Mouse (Mus musculus): ENCODE measurements around the gene Il17d. TPM values are rescaled to one million over a fixed set of nuclear protein-coding genes. Genes with fewer than 3 reads are reported as not detected.
A peak's percentile ranks its signal among the peaks of the same experiment; 100 is the strongest.

Il17d gene
- polyA plus RNA-seq (2014; fragmentation: Nextera tagmentation; extraction: Ambion mirVana) = 0.60 and 1.6 TPM in 2 replicates

DNA sequence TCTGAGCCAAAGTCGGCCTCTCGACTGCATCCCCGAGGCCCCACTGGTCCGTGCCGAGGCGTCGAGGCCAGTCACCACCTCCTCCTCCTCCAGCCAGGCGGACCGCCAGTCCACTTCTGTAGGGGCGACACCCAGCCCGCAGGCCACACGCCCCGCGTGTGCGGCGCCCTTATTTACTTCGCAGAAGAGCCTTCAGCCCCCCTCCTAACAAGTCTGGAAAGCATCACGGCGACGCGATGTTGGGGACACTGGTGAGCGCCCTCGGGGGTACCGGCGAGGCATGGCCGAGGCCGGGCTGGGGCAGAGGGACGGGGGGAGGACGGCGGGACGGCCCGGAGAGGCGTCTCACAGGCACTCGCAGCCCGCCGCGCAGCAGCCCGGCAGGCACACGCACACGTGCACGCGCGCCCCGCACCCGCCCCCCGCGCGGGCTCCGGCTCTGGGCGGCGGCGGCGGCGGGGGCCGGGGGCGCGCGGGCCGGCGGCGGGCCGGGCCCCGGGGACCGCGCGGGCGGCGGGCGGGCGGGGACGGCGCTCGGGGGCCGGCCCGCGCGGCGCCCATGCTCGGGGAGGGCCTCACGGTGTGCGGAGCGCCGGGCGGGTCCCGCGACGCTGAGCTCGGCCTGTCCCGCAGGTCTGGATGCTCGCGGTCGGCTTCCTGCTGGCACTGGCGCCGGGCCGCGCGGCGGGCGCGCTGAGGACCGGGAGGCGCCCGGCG is at the start of gene Il17d:
Il17d (plus strand) TSS at position 107 of the 717 bp plus-strand sequence.
- Histone ChIP-seq H3K27me3 (ENCODE audit: control insufficient read depth, insufficient read depth, low read length) (peaks cover 12% of the 10 kb centered on the region), H3K4me1 (ENCODE audit: control insufficient read depth, insufficient read depth, low read length) (no peaks in the 10 kb centered on the region), H3K4me3 (ENCODE audit: low read depth, low read length) (peak within 1 kb of the TSS; percentile 72), H3K9ac (replicated peaks; ENCODE audit: low read length) (peak within 1 kb of the TSS; percentile 58), H3K36me3 (replicated peaks; ENCODE audit: control insufficient read depth, insufficient read depth, low read depth, low read length) (no peaks in the 10 kb centered on the region), H3K9me3 (replicated peaks; ENCODE audit: control insufficient read depth, low read length) (no peaks in the 10 kb centered on the region), H3K27ac (replicated peaks; ENCODE audit: low read depth, low read length) (no peak within 1 kb of the TSS), H3K4me2 (ENCODE audit: low read depth, low read length) (peak within 1 kb of the TSS; percentile 95)
- under 1% methylated on average over 45 of the region's 104 CpGs for WGBS
- peak; percentile 49 for ATAC-seq (replicated peaks; ENCODE audit: insufficient number of reproducible peaks, low FRiP score, low TSS enrichment, low read depth)
- peak; percentile 31 for DNase-seq (ENCODE audit: low spot score)

DNA sequence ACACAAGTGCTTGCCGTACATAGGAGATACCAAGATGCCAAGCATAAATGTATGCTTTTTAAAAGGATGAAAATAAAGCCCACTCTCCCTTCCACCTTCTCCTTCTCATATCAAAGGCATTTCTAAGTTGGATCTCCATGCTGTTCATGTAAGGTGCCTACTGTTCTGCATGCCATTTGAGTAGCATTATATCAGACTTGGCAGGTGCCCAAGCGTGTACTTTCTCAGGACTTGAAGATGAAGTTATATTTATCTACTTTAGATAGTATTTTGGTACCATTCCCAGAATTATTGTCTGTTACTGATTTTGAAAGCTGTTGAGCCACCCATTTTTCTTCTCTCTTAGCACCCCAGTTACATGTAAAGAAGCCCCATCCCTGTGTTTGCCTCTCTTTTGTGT is 49.5 kb upstream of the Il17d start:
- Histone ChIP-seq H3K9ac (replicated peaks; ENCODE audit: low read length) (no peak overlapping the region), H3K27ac (replicated peaks; ENCODE audit: low read depth, low read length) (no peak overlapping the region), H3K4me2 (ENCODE audit: low read depth, low read length) (no peak overlapping the region), H3K36me3 (replicated peaks; ENCODE audit: control insufficient read depth, insufficient read depth, low read depth, low read length) (no peaks in the 10 kb centered on the region), H3K4me1 (ENCODE audit: control insufficient read depth, insufficient read depth, low read length) (no peaks in the 10 kb centered on the region), H3K9me3 (replicated peaks; ENCODE audit: control insufficient read depth, low read length) (no peaks in the 10 kb centered on the region), H3K4me3 (ENCODE audit: low read depth, low read length) (no peak overlapping the region), H3K27me3 (ENCODE audit: control insufficient read depth, insufficient read depth, low read length) (no peaks in the 10 kb centered on the region)
- DNase-seq (ENCODE audit: low spot score) = no peak
- no peak for ATAC-seq (replicated peaks; ENCODE audit: insufficient number of reproducible peaks, low FRiP score, low TSS enrichment, low read depth)
- WGBS = 88% methylated on average over 2 of the region's 2 CpGs

DNA sequence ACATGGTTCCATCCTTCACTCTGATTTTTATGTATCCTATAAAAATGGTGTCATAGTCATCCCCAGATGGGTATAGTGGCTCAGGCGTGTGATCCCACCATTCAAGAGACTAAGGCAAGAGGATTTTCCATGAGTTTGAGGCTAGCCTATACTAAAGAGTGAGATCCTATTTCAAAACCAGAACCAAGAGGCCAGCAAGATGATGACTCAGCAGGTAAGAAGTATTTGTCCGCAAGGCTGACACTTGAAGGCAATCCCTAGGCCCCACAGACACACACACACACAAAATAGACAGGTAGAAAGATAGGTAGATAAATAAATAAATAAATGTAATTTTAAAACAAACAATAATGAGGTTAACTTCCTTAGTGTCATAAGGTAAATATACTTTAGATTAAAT is 42.3 kb upstream of the Il17d start:
- Histone ChIP-seq H3K9ac (replicated peaks; ENCODE audit: low read length) (no peak overlapping the region), H3K27ac (replicated peaks; ENCODE audit: low read depth, low read length) (no peak overlapping the region), H3K4me2 (ENCODE audit: low read depth, low read length) (no peak overlapping the region), H3K27me3 (ENCODE audit: control insufficient read depth, insufficient read depth, low read length) (no peaks in the 10 kb centered on the region), H3K4me1 (ENCODE audit: control insufficient read depth, insufficient read depth, low read length) (no peaks in the 10 kb centered on the region), H3K36me3 (replicated peaks; ENCODE audit: control insufficient read depth, insufficient read depth, low read depth, low read length) (no peaks in the 10 kb centered on the region), H3K9me3 (replicated peaks; ENCODE audit: control insufficient read depth, low read length) (no peaks in the 10 kb centered on the region), H3K4me3 (ENCODE audit: low read depth, low read length) (no peak overlapping the region)
- DNase-seq (ENCODE audit: low spot score) = no peak
- 85% methylated on average over 2 of the region's 2 CpGs for WGBS
- ATAC-seq (replicated peaks; ENCODE audit: insufficient number of reproducible peaks, low FRiP score, low TSS enrichment, low read depth) = no peak

DNA sequence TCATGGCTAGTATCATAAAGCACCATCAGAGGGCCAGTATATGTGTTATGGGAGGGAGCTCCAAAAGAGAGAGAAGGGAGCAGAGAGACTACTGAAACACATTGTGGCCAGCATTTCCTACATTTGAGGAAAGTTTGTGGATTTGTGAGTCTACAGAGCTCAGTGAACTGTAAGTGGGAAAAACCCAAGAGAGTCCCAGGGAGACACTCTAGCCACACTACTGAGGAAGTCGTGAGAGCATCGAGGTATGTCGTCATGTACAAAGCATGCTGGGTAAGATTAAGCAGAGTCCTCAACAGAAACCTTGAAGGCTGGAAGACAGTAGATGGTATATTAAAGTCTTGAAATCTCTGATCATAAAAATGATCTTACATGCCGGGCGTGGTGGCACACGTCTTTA is 40.4 kb upstream of the Il17d start:
- H3K36me3 ChIP-seq (replicated peaks; ENCODE audit: control insufficient read depth, insufficient read depth, low read depth, low read length) = no peaks in the 10 kb centered on the region
- 95% methylated on average over 6 of the region's 6 CpGs for WGBS

DNA sequence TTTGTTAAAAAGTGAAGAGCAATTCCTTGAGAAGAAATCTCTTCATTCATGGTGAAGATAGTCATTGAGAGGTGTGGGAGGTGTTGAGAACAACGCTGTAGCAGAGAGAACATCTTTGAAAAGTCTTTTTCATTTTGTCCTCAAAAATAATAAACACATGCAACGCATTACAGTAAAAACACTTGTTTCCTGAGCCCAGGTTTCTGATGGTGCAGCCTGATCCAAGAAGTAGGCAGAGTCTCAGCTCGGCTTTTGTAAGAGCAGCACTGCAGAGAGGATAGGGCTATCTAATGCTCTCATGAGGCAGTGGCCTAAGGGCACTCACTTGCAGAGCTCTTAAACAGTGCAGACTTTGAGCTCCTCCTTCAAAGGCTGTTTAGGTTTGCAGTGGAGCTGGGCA is 34.9 kb upstream of the Il17d start:
- Histone ChIP-seq H3K27me3 (ENCODE audit: control insufficient read depth, insufficient read depth, low read length) (no peaks in the 10 kb centered on the region), H3K9me3 (replicated peaks; ENCODE audit: control insufficient read depth, low read length) (no peaks in the 10 kb centered on the region), H3K9ac (replicated peaks; ENCODE audit: low read length) (no peak overlapping the region), H3K4me1 (ENCODE audit: control insufficient read depth, insufficient read depth, low read length) (no peaks in the 10 kb centered on the region), H3K4me2 (ENCODE audit: low read depth, low read length) (no peak overlapping the region), H3K4me3 (ENCODE audit: low read depth, low read length) (no peak overlapping the region), H3K36me3 (replicated peaks; ENCODE audit: control insufficient read depth, insufficient read depth, low read depth, low read length) (no peaks in the 10 kb centered on the region), H3K27ac (replicated peaks; ENCODE audit: low read depth, low read length) (no peak overlapping the region)
- WGBS = 59% methylated on average over 3 of the region's 3 CpGs
- no peak for ATAC-seq (replicated peaks; ENCODE audit: insufficient number of reproducible peaks, low FRiP score, low TSS enrichment, low read depth)
- peak; percentile 6 for DNase-seq (ENCODE audit: low spot score)

More for the DNA sequence above, 40.4 kb upstream of the Il17d start:
- no peak overlapping the region for H3K9ac ChIP-seq (replicated peaks; ENCODE audit: low read length)
- H3K4me2 ChIP-seq (ENCODE audit: low read depth, low read length) = no peak overlapping the region
- H3K27me3 ChIP-seq (ENCODE audit: control insufficient read depth, insufficient read depth, low read length) = no peaks in the 10 kb centered on the region
- H3K9me3 ChIP-seq (replicated peaks; ENCODE audit: control insufficient read depth, low read length) = no peaks in the 10 kb centered on the region
- DNase-seq (ENCODE audit: low spot score) = no peak
- no peaks in the 10 kb centered on the region for H3K4me1 ChIP-seq (ENCODE audit: control insufficient read depth, insufficient read depth, low read length)
- no peak overlapping the region for H3K27ac ChIP-seq (replicated peaks; ENCODE audit: low read depth, low read length)
- no peak overlapping the region for H3K4me3 ChIP-seq (ENCODE audit: low read depth, low read length)
- ATAC-seq (replicated peaks; ENCODE audit: insufficient number of reproducible peaks, low FRiP score, low TSS enrichment, low read depth) = no peak

DNA sequence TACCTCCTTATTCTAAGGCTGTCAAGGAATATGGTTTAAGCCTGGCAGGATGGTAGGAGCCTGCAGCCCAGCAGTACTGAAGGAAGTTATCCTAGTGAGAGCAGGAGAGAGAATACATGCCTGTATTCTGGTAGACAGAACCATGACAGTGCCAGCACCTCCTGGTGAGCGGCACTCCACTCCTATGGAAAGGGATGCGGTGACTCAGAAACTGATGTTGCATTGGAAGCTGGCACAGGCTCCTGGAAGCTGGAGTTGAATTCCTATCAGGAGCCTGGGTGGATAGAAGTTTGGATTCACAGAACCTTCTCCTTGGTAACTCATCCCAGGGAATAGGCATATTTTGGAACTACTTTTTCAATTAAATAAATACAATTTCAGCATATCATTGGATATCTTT is 30.7 kb upstream of the Il17d start:
- Histone ChIP-seq H3K36me3 (replicated peaks; ENCODE audit: control insufficient read depth, insufficient read depth, low read depth, low read length) (no peaks in the 10 kb centered on the region), H3K4me1 (ENCODE audit: control insufficient read depth, insufficient read depth, low read length) (no peaks in the 10 kb centered on the region), H3K9ac (replicated peaks; ENCODE audit: low read length) (no peak overlapping the region), H3K4me2 (ENCODE audit: low read depth, low read length) (no peak overlapping the region), H3K27ac (replicated peaks; ENCODE audit: low read depth, low read length) (no peak overlapping the region), H3K4me3 (ENCODE audit: low read depth, low read length) (no peak overlapping the region), H3K27me3 (ENCODE audit: control insufficient read depth, insufficient read depth, low read length) (no peaks in the 10 kb centered on the region), H3K9me3 (replicated peaks; ENCODE audit: control insufficient read depth, low read length) (no peaks in the 10 kb centered on the region)
- DNase-seq (ENCODE audit: low spot score) (no peak), ATAC-seq (replicated peaks; ENCODE audit: insufficient number of reproducible peaks, low FRiP score, low TSS enrichment, low read depth) (no peak)
- 90% methylated on average over 2 of the region's 2 CpGs for WGBS

DNA sequence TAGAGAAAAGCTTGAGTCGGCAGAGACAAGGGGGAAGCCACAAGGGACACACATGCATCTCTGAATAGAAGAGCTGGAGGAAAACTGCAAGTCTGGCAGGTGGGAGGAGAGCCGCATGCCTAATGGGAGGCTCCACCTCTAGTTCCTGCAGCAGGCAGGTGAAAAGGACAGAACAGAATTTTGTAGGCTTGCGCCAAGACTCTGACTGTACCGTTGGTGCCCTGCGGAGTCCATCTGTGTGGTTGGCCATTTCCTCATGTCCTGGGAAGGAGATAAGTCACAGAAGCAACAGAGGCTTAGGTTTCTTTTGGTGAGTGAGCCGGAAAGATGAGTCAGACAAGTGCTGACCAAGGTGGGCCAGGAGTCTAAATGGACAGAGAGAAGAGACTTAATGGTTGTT is 20.8 kb upstream of the Il17d start:
- no peak overlapping the region for H3K9ac ChIP-seq (replicated peaks; ENCODE audit: low read length)
- no peaks in the 10 kb centered on the region for H3K4me1 ChIP-seq (ENCODE audit: control insufficient read depth, insufficient read depth, low read length)
- no peak overlapping the region for H3K27ac ChIP-seq (replicated peaks; ENCODE audit: low read depth, low read length)
- H3K4me2 ChIP-seq (ENCODE audit: low read depth, low read length) = no peak overlapping the region
- WGBS = 81% methylated on average over 6 of the region's 6 CpGs
- DNase-seq (ENCODE audit: low spot score) (no peak), ATAC-seq (replicated peaks; ENCODE audit: insufficient number of reproducible peaks, low FRiP score, low TSS enrichment, low read depth) (no peak)
- H3K36me3 ChIP-seq (replicated peaks; ENCODE audit: control insufficient read depth, insufficient read depth, low read depth, low read length) = no peaks in the 10 kb centered on the region
- no peaks in the 10 kb centered on the region for H3K27me3 ChIP-seq (ENCODE audit: control insufficient read depth, insufficient read depth, low read length)
- H3K9me3 ChIP-seq (replicated peaks; ENCODE audit: control insufficient read depth, low read length) = no peaks in the 10 kb centered on the region
- H3K4me3 ChIP-seq (ENCODE audit: low read depth, low read length) = no peak overlapping the region

DNA sequence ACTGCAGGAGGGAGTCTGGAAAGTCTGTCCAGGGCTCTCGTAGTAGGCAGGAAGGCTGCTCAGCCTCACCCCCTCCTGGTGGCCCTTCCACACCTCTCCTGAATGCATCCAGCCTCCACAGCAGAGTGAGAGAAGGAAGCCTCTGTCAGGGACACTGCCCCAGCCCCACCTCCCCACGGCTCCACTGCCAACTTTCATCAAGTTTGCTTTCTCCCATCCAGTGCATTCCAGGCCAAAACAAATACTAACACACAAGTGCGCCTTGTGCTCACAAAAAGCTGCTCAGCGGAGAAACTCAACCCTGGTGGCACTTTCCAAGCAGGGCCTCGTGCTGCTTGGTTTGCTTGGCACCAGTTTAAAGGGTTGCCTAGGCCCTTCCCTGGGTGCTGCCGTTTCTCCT is 15.0 kb upstream of the Il17d start:
- DNase-seq (ENCODE audit: low spot score) = no peak
- Histone ChIP-seq H3K36me3 (replicated peaks; ENCODE audit: control insufficient read depth, insufficient read depth, low read depth, low read length) (no peaks in the 10 kb centered on the region), H3K4me1 (ENCODE audit: control insufficient read depth, insufficient read depth, low read length) (no peaks in the 10 kb centered on the region), H3K27me3 (ENCODE audit: control insufficient read depth, insufficient read depth, low read length) (no peaks in the 10 kb centered on the region), H3K9ac (replicated peaks; ENCODE audit: low read length) (no peak overlapping the region), H3K4me2 (ENCODE audit: low read depth, low read length) (no peak overlapping the region), H3K9me3 (replicated peaks; ENCODE audit: control insufficient read depth, low read length) (no peaks in the 10 kb centered on the region), H3K27ac (replicated peaks; ENCODE audit: low read depth, low read length) (no peak overlapping the region), H3K4me3 (ENCODE audit: low read depth, low read length) (no peak overlapping the region)
- no peak for ATAC-seq (replicated peaks; ENCODE audit: insufficient number of reproducible peaks, low FRiP score, low TSS enrichment, low read depth)
- WGBS = 73% methylated on average over 6 of the region's 6 CpGs
